ENCODE assay signal across 8 mouse cellular contexts in the genomic region with DNA sequence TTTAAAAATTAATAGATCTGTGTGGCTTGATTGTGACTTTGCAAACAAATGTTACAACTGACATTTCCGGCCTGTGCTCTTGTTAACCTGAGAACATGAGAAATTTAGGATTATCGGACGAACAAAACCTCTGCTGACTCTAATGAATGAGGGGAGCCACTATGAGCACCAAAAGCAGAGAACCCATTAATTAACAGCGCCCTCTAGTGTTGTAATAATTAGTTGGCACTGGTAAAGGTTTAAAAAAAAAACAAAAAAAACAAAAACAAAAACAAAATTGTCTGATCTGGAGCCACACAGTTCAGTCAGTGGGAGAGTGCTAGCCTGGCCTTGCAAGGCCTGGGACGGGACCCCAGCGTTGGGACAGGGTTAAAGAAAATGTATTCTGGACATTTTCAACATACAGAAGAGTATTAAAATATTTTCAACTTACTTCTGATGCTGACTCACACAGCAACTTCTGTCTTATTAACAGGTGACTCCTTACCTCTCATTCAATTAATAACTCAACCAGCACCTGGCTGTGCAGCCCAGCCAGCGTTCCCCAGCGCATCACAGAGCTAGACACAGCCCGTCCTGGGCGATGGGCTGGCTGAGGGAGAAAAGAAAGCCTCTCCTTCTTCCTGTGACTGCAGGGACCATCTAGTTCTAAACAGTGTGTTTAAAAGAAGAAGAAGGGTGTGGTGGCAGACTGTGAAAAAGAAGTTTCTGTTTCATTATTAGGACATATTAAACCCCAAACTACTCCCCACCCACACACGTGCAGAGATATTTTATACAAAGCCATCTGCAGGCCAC. TPM values are rescaled to one million over a fixed set of nuclear protein-coding genes. Genes with fewer than 3 reads are reported as not detected.
DNase-seq lines count a peak whose midpoint lies in the region; ATAC-seq and TF ChIP-seq lines count a peak whose summit lies in the region.

No protein-coding gene starts in this region.

- H3K4me3 ChIP-seq in layer of hippocampus, adult 2 months: no peak overlapping the region
- no peak overlapping the region for H3K4me3 ChIP-seq in G1E (ENCODE audit: low read depth, low read length)
- H3K4me3 ChIP-seq in forebrain, embryonic 16.5 days (replicated peaks; ENCODE audit: low read length): no peak overlapping the region

- H3K4me2 ChIP-seq in forebrain, embryonic 16.5 days (ENCODE audit: low read length): no peak overlapping the region

- H3K9ac ChIP-seq in forebrain, embryonic 16.5 days (replicated peaks; ENCODE audit: low read depth, low read length): no peak overlapping the region

- no peak for DNase-seq in layer of hippocampus, adult 2 months (ENCODE audit: low spot score in 2 of 2)
- no peak for DNase-seq in layer of hippocampus, adult 18-20 months (ENCODE audit: low spot score in 2 of 2)
- DNase-seq in G1E (ENCODE audit: low spot score): peak; percentile 15
- no peak for DNase-seq in urinary bladder, postnatal 25 days (ENCODE audit: low spot score)
- DNase-seq in layer of hippocampus, adult 11-12 months (ENCODE audit: low spot score): no peak

- WGBS in forebrain, embryonic 16.5 days: 47% methylated on average over 11 of the region's 11 CpGs

- H3K9me3 ChIP-seq in G1E (replicated peaks): no peaks in the 10 kb centered on the region
- H3K9me3 ChIP-seq in forebrain, embryonic 16.5 days (ENCODE audit: control insufficient read depth, low read length): no peaks in the 10 kb centered on the region

- peak overlapping the region; percentile 43 for H3K27ac ChIP-seq in layer of hippocampus, adult 2 months
- H3K27ac ChIP-seq in forebrain, embryonic 16.5 days (ENCODE audit: low read length): no peak overlapping the region

- no peaks in the 10 kb centered on the region for H3K36me3 ChIP-seq in G1E (replicated peaks)
- H3K36me3 ChIP-seq in forebrain, embryonic 16.5 days (ENCODE audit: control insufficient read depth, insufficient read depth): no peaks in the 10 kb centered on the region

- H3K27me3 ChIP-seq in G1E (ENCODE audit: insufficient read depth, low read length): peaks cover 2% of the 10 kb centered on the region; the same call in 1 of the 2 replicates
- no peaks in the 10 kb centered on the region for H3K27me3 ChIP-seq in forebrain, embryonic 16.5 days (replicated peaks; ENCODE audit: control insufficient read depth, insufficient read depth, low read length)

- no peak for ATAC-seq in G1E (ENCODE audit: extremely low read depth, insufficient number of reproducible peaks, low FRiP score, poor library complexity, severe bottlenecking)
- ATAC-seq in common myeloid progenitor, adult 5-6 weeks (replicated peaks; ENCODE audit: low read depth, poor library complexity, severe bottlenecking): peak; percentile 43
- ATAC-seq in megakaryocyte progenitor cell, adult 5-6 weeks (replicated peaks; ENCODE audit: poor library complexity): peak; percentile 51
- no peak for ATAC-seq in forebrain, embryonic 16.5 days

- peak; percentile 89 for TF ChIP-seq CTCF in layer of hippocampus, adult 2 months (conservative IDR thresholded peaks at IDR 0.05)
- 0 out of 2 replicates have a peak, but pooled peaks have one; percentile 29 for TF ChIP-seq CTCF in G1E (IDR thresholded peaks at IDR 0.05; ENCODE audit: low read depth, low read length)

- H3K4me1 ChIP-seq in G1E (ENCODE audit: insufficient read depth, low read depth, low read length): no peaks in the 10 kb centered on the region
- H3K4me1 ChIP-seq in forebrain, embryonic 16.5 days (replicated peaks; ENCODE audit: control insufficient read depth, insufficient read depth, low read length): peaks cover 14% of the 10 kb centered on the region

RNA-seq across cellular contexts. Expression of a gene that starts 30.7 kb away (rescaled TPM):
- 10 to 100 TPM; 93.1 to 96.0 TPM for total RNA-seq in layer of hippocampus, adult 2 months (2021)
- 100 to 1,000 TPM in 1 of 2 experiments, 10 to 100 TPM in 1; 96.8 to 103 TPM for total RNA-seq in layer of hippocampus, adult 18-20 months (2021)
- 8.5 and 12.5 TPM in 2 replicates for total RNA-seq in G1E (2014; fragmentation: Nextera tagmentation)
- 6.9 and 13.4 TPM in 2 replicates for total RNA-seq in G1E (2017)
- polyA plus RNA-seq in G1E (2012): 2.1 and 2.6 TPM in 2 replicates
- total RNA-seq in common myeloid progenitor, adult 5-6 weeks (2017): 8.2 and 22.5 TPM in 2 replicates
- total RNA-seq in megakaryocyte progenitor cell, adult 5-6 weeks (2015): 5.4 and 6.7 TPM in 2 replicates
- total RNA-seq in megakaryocyte progenitor cell, adult 5-6 weeks (2017): 7.4 and 25.7 TPM in 2 replicates
- polyA plus RNA-seq in forebrain, embryonic 16.5 days (2015; fragmentation: Nextera tagmentation; extraction: Ambion mirVana): 32.7 and 37.2 TPM in 2 replicates

Comparison
In these comparisons a context has a peak if more than half of its experiments do, and no peak if none do; other contexts are left out.
1. ATAC-seq: peak in common myeloid progenitor, adult 5-6 weeks (single experiment) and megakaryocyte progenitor cell, adult 5-6 weeks (single experiment); none in G1E (single experiment) and forebrain, embryonic 16.5 days (single experiment).